Mouse (Mus musculus): Measurements from ENCODE around the gene Rpf1.

The Rpf1 gene

GRCm38 (mm10) chr3:146500810-146501201 lies 20.4 kb downstream of the Rpf1 start:
- no peak for DNase-seq (ENCODE audit: low read depth in 1 of 2, low spot score in 2 of 2)

- no peak for DNase-seq (ENCODE audit: low read depth in 1 of 2, low spot score in 2 of 2)
Observed at GRCm38 (mm10) chr3:146500003-146500809, 21.0 kb downstream of the Rpf1 start.

GRCm38 (mm10) chr3:146499431-146500002 lies 21.7 kb downstream of the Rpf1 start, which contains the start of the genes Spata1 and Gng5:
TSS of gene Spata1 (minus strand) at chr3:146499753.
TSS of gene Gng5 (plus strand) at chr3:146499807.
- peak; percentile 44 to 76 for DNase-seq (ENCODE audit: low read depth in 1 of 2, low spot score in 2 of 2)

- no peak for DNase-seq (ENCODE audit: low read depth in 1 of 2, low spot score in 2 of 2)
Observed at GRCm38 (mm10) chr3:146498989-146499388, 22.2 kb downstream of the Rpf1 start.

GRCm38 (mm10) chr3:146494941-146495340 lies 26.3 kb downstream of the Rpf1 start:
- DNase-seq (ENCODE audit: low read depth in 1 of 2, low spot score in 2 of 2) = no peak

GRCm38 (mm10) chr3:146486464-146486863 lies 34.8 kb downstream of the Rpf1 start:
- DNase-seq (ENCODE audit: low read depth in 1 of 2, low spot score in 2 of 2) = no peak

GRCm38 (mm10) chr3:146482044-146482443 lies 39.2 kb downstream of the Rpf1 start:
- DNase-seq (ENCODE audit: low read depth in 1 of 2, low spot score in 2 of 2) = no peak

GRCm38 (mm10) chr3:146474428-146474827 lies 46.8 kb downstream of the Rpf1 start:
- DNase-seq (ENCODE audit: low read depth in 1 of 2, low spot score in 2 of 2) = no peak

- no peak for DNase-seq (ENCODE audit: low read depth in 1 of 2, low spot score in 2 of 2)
Observed at GRCm38 (mm10) chr3:146473741-146474140, 47.5 kb downstream of the Rpf1 start.

GRCm38 (mm10) chr3:146472657-146473056 lies 48.6 kb downstream of the Rpf1 start:
- no peak for DNase-seq (ENCODE audit: low read depth in 1 of 2, low spot score in 2 of 2)

- no peak for DNase-seq (ENCODE audit: low read depth in 1 of 2, low spot score in 2 of 2)
Observed at GRCm38 (mm10) chr3:146469226-146469625, 52.0 kb downstream of the Rpf1 start.

- DNase-seq (ENCODE audit: low read depth in 1 of 2, low spot score in 2 of 2) = no peak
Observed at GRCm38 (mm10) chr3:146462939-146463338, 58.3 kb downstream of the Rpf1 start.

Data from monocyte, adult 2 months (primary cell).